Mouse (Mus musculus) E14TG2a.4 (cell line): ENCODE results near the gene Kcnmb2.

Source experiments
- CTCF ChIP-seq: conservative IDR thresholded peaks from 2 replicates; pipeline ENCODE4 v1.5.1; 2014; ENCODE audit warnings: low read length
- NANOG ChIP-seq: IDR thresholded peaks from 2 replicates; pipeline ENCODE4 v1.6.1; 2014; ENCODE audit warnings: borderline replicate concordance, low read length, mixed read lengths
- POU5F1 ChIP-seq: IDR thresholded peaks from 2 replicates; pipeline ENCODE4 v1.6.1; 2014; ENCODE audit warnings: low read length, borderline replicate concordance

GRCm38 (mm10) chr3:31934704-31935103 is 32.4 kb downstream of the Kcnmb2 start:
- TF ChIP-seq CTCF (no peak), POU5F1 (no peak), NANOG (no peak)
